Mouse (Mus musculus): ENCODE measurements around the gene Hist2h3c2. TPM values are rescaled to one million over a fixed set of nuclear protein-coding genes. Genes with fewer than 3 reads are reported as not detected.
A peak's percentile ranks its signal among the peaks of the same experiment; 100 is the strongest.
"Not testable (repeated sequence)": the region's sequence is repeated elsewhere in the genome, so short reads cannot be mapped to it uniquely, and the experiment has no call there.

Gene Hist2h3c2
- polyA plus RNA-seq, 1 experiment from 2014 or later, result 5.3 TPM

- H3K9me3 ChIP-seq (ENCODE audit: control insufficient read depth, low read length), result no peaks in the 10 kb centered on the region
- peak; percentile 32 for DNase-seq (ENCODE audit: low spot score)
- no peak for ATAC-seq (ENCODE audit: low read depth)
- no peak overlapping the region for H3K27ac ChIP-seq (replicated peaks; ENCODE audit: low read depth, low read length)
- no peak overlapping the region for H3K9ac ChIP-seq (ENCODE audit: low read depth, low read length)
- 55% methylated on average over 3 of the region's 3 CpGs for WGBS
- no peak overlapping the region for H3K4me3 ChIP-seq (ENCODE audit: low read depth, low read length)
- H3K4me1 ChIP-seq (ENCODE audit: control insufficient read depth, insufficient read depth, low read length), result peaks cover 6% of the 10 kb centered on the region; the same call in 1 of the 2 replicates
- no peak overlapping the region for H3K4me2 ChIP-seq (ENCODE audit: low read depth, low read length)
- no peaks in the 10 kb centered on the region for H3K27me3 ChIP-seq (replicated peaks; ENCODE audit: control insufficient read depth, insufficient read depth, low read length)
- H3K36me3 ChIP-seq (ENCODE audit: control insufficient read depth, insufficient read depth, low read length), result no peaks in the 10 kb centered on the region
These were observed 12.0 kb upstream of the Hist2h3c2 start for GRCm38 (mm10) chr3:96250890-96251289.

DNA sequence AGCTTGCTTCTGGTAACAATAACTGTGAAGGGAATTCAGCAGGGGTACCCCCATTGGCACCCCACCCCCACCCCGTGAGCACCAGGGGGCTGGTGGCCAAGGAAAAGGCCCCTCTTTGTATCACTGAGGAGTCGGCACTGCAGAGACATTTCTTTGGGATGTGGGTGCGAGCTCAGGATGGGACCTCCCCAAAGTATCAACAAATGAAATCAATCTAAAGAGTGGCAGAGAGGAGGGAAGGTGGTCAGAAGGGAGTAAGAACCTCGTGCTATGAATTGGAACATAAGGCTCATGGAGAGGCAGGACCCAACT is 10.1 kb upstream of the Hist2h3c2 start:
- H3K9ac ChIP-seq (ENCODE audit: low read depth, low read length), result no peak overlapping the region
- no peaks in the 10 kb centered on the region for H3K9me3 ChIP-seq (ENCODE audit: control insufficient read depth, low read length)
- H3K27ac ChIP-seq (replicated peaks; ENCODE audit: low read depth, low read length), result no peak overlapping the region
- no peaks in the 10 kb centered on the region for H3K36me3 ChIP-seq (ENCODE audit: control insufficient read depth, insufficient read depth, low read length)
- 52% methylated on average over 4 of the region's 4 CpGs for WGBS
- H3K4me3 ChIP-seq (ENCODE audit: low read depth, low read length), result no peak overlapping the region
- peak overlapping the region; percentile 57; the same call in 1 of the 2 replicates for H3K4me2 ChIP-seq (ENCODE audit: low read depth, low read length)
- ATAC-seq (ENCODE audit: low read depth) (no peak), DNase-seq (ENCODE audit: low spot score) (no peak)
- H3K4me1 ChIP-seq (ENCODE audit: control insufficient read depth, insufficient read depth, low read length), result peaks cover 14% of the 10 kb centered on the region
- no peaks in the 10 kb centered on the region for H3K27me3 ChIP-seq (replicated peaks; ENCODE audit: control insufficient read depth, insufficient read depth, low read length)

DNA sequence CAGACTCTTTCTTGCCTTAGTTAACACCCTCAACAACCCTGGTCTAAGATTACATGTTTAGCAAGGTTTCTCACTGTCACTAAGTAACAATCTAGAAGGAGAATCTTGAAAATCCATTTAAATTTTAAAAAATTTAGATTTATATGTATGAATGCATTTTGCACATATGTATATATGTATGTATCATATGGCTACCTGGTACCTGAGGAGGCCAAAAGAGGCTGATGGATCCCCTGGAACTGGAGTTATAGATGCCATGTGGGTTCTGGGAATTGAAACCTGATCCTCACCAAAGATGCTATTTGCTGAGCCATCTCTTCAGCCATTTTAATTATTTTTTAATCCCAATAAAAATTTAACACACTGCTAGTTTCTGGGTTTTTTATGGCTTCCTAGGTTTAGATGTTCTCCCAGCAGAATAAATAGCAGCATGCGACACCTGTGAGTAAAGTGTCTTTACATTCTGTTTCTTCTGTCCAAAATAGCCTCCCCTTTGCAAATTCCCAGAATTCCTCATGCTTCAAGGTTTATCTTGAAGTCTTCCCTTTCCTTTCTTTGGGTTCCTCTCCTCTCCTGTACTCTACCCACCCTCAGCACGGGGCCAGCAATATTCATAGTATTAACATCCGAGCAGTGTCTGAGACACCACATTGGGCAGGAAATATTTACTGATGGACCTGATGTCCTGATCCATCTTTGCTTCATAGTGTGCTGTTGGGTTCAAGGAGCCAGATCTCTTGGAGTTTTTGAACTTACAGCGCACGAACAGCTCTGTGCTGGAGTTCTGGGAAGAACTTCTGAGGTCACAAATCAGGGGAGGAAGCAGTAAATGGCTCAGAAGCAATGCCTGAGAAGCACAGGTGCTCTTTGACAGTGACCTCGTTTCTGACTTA is 9.5 kb upstream of the Hist2h3c2 start:
- no peaks in the 10 kb centered on the region for H3K36me3 ChIP-seq (ENCODE audit: control insufficient read depth, insufficient read depth, low read length)
- H3K27ac ChIP-seq (replicated peaks; ENCODE audit: low read depth, low read length), result no peak overlapping the region
- H3K9me3 ChIP-seq (ENCODE audit: control insufficient read depth, low read length), result no peaks in the 10 kb centered on the region
- H3K9ac ChIP-seq (ENCODE audit: low read depth, low read length), result peak overlapping the region; percentile 71
- H3K4me1 ChIP-seq (ENCODE audit: control insufficient read depth, insufficient read depth, low read length), result peaks cover 18% of the 10 kb centered on the region
- no peaks in the 10 kb centered on the region for H3K27me3 ChIP-seq (replicated peaks; ENCODE audit: control insufficient read depth, insufficient read depth, low read length)
- no peak for DNase-seq (ENCODE audit: low spot score)
- no peak for ATAC-seq (ENCODE audit: low read depth)
- 47% methylated on average over 6 of the region's 6 CpGs for WGBS
- H3K4me3 ChIP-seq (ENCODE audit: low read depth, low read length), result peak overlapping the region; percentile 40
- peak overlapping the region; percentile 57 for H3K4me2 ChIP-seq (ENCODE audit: low read depth, low read length)

DNA sequence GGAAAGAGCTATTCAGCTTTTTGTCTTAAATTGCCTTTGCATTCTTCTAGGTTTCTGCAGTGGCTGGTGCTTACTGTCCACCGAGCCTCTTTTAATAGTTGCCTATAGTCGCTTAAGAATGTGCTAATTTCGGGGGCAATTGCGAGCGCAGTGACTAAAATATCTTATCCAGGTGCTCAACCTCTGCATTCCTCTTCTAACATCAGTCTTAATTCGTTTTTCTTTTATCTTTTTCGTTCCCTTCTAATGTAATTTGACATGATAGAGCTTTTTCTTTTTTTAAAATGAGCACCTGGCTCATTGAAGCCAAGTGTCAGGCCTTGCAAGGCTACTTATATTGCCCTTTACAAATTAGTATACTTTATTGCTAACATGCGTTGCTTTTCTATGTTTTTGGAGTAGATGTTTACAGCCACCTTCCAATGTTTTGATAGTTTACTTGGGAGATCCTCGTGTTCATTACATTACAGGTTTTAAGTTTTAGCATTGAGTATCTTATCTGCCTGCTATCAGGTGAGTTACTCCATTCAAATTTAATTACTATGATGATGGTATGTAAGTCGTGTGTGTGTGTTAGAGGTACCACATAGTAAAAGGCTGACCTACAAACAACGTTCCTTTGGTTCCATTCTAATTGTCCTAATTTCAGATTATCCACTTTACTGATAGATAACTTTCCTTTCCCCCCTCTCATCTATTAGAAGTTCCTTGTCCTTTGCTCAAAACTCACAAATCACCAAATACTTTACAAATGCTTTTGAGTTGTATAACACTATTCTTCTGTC is 8.6 kb upstream of the Hist2h3c2 start:
- peak overlapping the region; percentile 57 for H3K4me2 ChIP-seq (ENCODE audit: low read depth, low read length)
- H3K9ac ChIP-seq (ENCODE audit: low read depth, low read length), result peak overlapping the region; percentile 71
- peak overlapping the region; percentile 63 for H3K27ac ChIP-seq (replicated peaks; ENCODE audit: low read depth, low read length)
- H3K4me3 ChIP-seq (ENCODE audit: low read depth, low read length), result peak overlapping the region; percentile 40
- no peak for ATAC-seq (ENCODE audit: low read depth)
- H3K36me3 ChIP-seq (ENCODE audit: control insufficient read depth, insufficient read depth, low read length), result no peaks in the 10 kb centered on the region
- peaks cover 18% of the 10 kb centered on the region for H3K4me1 ChIP-seq (ENCODE audit: control insufficient read depth, insufficient read depth, low read length)
- H3K27me3 ChIP-seq (replicated peaks; ENCODE audit: control insufficient read depth, insufficient read depth, low read length), result no peaks in the 10 kb centered on the region
- H3K9me3 ChIP-seq (ENCODE audit: control insufficient read depth, low read length), result no peaks in the 10 kb centered on the region
- WGBS, result 2% methylated on average over 11 of the region's 11 CpGs
- DNase-seq (ENCODE audit: low spot score), result no peak

DNA sequence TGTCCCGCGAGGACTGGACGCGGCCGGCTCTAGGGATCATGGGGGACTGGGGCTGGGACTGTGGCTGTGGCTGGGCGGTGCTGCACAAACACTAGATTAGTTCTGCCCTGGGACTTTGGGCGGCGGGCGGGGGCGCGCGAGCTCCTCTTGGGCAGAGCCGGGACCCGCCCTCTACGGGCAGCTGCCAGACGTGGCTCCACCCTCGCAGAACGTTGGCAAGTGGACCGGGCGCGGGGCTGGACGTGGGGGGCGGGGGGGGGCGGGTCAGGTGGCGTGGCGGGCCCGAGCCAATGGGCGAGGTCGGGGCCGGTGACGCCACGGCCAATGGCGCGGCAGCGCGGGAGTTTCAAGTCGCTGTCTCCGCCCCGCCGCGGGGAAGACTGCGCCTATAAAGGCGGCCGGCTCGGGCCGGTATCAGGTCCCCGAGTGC is 7.5 kb upstream of the Hist2h3c2 start, which contains the start of gene Hist2h3c1:
Hist2h3c1 (plus strand) TSS at position 259 of the 430 bp plus-strand sequence.
- not testable (repeated sequence) for H3K27me3 ChIP-seq (replicated peaks; ENCODE audit: control insufficient read depth, insufficient read depth, low read length); H3K9me3 ChIP-seq (ENCODE audit: control insufficient read depth, low read length); H3K36me3 ChIP-seq (ENCODE audit: control insufficient read depth, insufficient read depth, low read length); DNase-seq (ENCODE audit: low spot score)
- H3K4me2 ChIP-seq (ENCODE audit: low read depth, low read length), result peak within 1 kb of the TSS; percentile 57
- peak; percentile 91 for ATAC-seq (ENCODE audit: low read depth)
- peak within 1 kb of the TSS; percentile 40 for H3K4me3 ChIP-seq (ENCODE audit: low read depth, low read length)
- peak within 1 kb of the TSS; percentile 71 for H3K9ac ChIP-seq (ENCODE audit: low read depth, low read length)
- peaks cover 18% of the 10 kb centered on the region for H3K4me1 ChIP-seq (ENCODE audit: control insufficient read depth, insufficient read depth, low read length)
- peak within 1 kb of the TSS; percentile 74 for H3K27ac ChIP-seq (replicated peaks; ENCODE audit: low read depth, low read length)
- no CpG with 5 or more reads among the region's 47 CpGs for WGBS

DNA sequence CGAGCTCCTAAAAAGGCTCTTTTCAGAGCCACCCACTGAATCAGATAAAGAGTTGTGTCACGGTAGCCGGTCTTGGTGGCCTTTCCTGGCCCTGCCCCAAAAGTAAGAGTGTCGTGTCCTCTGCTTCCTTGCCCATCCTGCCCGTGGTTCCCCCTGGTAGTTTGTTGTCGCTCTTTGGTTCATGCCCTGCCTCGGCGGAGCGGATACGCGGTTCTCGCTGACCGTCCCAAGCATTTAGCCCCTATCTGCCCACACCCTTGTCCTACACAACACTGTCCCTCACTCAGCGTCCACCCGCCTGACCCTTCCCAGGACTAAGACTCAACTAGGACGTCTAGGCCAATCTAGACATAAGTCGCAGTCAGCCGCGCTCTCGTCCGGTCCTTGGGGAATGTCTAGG is 7.1 kb upstream of the Hist2h3c2 start:
- H3K27ac ChIP-seq (replicated peaks; ENCODE audit: low read depth, low read length), result peak overlapping the region; percentile 74
- not testable (repeated sequence) for ATAC-seq (ENCODE audit: low read depth)

GRCm38 (mm10) chr3:96245003-96245886 is 6.3 kb upstream of the Hist2h3c2 start, which contains the start of gene Hist2h2aa1:
Gene Hist2h2aa1 (plus strand): TSS chr3:96245497.
- DNase-seq (ENCODE audit: low spot score) (peak; percentile 75), ATAC-seq (ENCODE audit: low read depth) (peak; percentile 90)
- peaks cover 21% of the 10 kb centered on the region for H3K4me1 ChIP-seq (ENCODE audit: control insufficient read depth, insufficient read depth, low read length)
- H3K4me3 ChIP-seq (ENCODE audit: low read depth, low read length), result peak within 1 kb of the TSS; percentile 54
- not testable (repeated sequence) for H3K36me3 ChIP-seq (ENCODE audit: control insufficient read depth, insufficient read depth, low read length); H3K27me3 ChIP-seq (replicated peaks; ENCODE audit: control insufficient read depth, insufficient read depth, low read length); H3K9me3 ChIP-seq (ENCODE audit: control insufficient read depth, low read length)
- peak within 1 kb of the TSS; percentile 74 for H3K4me2 ChIP-seq (ENCODE audit: low read depth, low read length)
- H3K9ac ChIP-seq (ENCODE audit: low read depth, low read length), result peak within 1 kb of the TSS; percentile 82
- peak within 1 kb of the TSS; percentile 98 for H3K27ac ChIP-seq (replicated peaks; ENCODE audit: low read depth, low read length)
- WGBS, result under 1% methylated on average over 14 of the region's 88 CpGs

More for the DNA sequence above, 7.1 kb upstream of the Hist2h3c2 start:
- not testable (repeated sequence) for H3K9me3 ChIP-seq (ENCODE audit: control insufficient read depth, low read length); H3K27me3 ChIP-seq (replicated peaks; ENCODE audit: control insufficient read depth, insufficient read depth, low read length); H3K36me3 ChIP-seq (ENCODE audit: control insufficient read depth, insufficient read depth, low read length); DNase-seq (ENCODE audit: low spot score); H3K4me2 ChIP-seq (ENCODE audit: low read depth, low read length)
- Histone ChIP-seq H3K4me3 (ENCODE audit: low read depth, low read length) (peak overlapping the region; percentile 29), H3K4me1 (ENCODE audit: control insufficient read depth, insufficient read depth, low read length) (peaks cover 19% of the 10 kb centered on the region), H3K9ac (ENCODE audit: low read depth, low read length) (peak overlapping the region; percentile 53)
- 1% methylated on average over 9 of the region's 21 CpGs for WGBS
